Mouse (Mus musculus) thymus, postnatal 25 days (tissue): ENCODE results near the gene Apof.
A peak's percentile ranks its signal among the peaks of the same experiment; 100 is the strongest.

Experiments
- DNase-seq: peaks from one replicate; pipeline ENCODE4 v3.0.0; 2022

Gene Apof

GRCm38 (mm10) chr10:128302357-128302756 lies 33.9 kb downstream of the Apof start:
- no peak for DNase-seq

- no peak for DNase-seq
Measured at GRCm38 (mm10) chr10:128302785-128303125, 34.3 kb downstream of the Apof start.

- DNase-seq, result peak; percentile 100
Measured at GRCm38 (mm10) chr10:128303126-128304021, 34.9 kb downstream of the Apof start, which contains the start of gene Pan2. Gene Pan2, plus strand, starts transcription at chr10:128303335.

- no peak for DNase-seq
Measured at GRCm38 (mm10) chr10:128309654-128310053, 41.2 kb downstream of the Apof start.

DNA sequence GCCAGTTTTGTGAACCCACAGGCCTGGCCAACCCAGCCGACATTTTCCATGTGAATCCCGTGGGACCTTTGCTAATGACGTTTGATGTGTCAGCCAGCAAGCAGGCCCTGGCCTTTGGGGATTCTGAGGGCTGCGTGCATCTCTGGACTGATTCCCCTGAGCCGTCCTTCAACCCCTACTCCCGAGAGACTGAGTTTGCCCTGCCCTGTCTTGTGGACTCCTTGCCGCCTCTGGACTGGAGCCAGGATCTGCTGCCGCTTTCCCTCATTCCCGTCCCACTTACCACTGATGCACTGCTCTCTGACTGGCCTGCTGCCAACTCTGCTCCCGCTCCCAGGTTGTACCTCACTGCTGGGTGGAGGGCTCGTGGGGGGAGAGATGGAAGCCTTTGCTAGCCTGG lies 41.7 kb downstream of the Apof start:
- DNase-seq, result no peak

- no peak for DNase-seq
Measured at GRCm38 (mm10) chr10:128310902-128311301, 42.4 kb downstream of the Apof start.

GRCm38 (mm10) chr10:128315578-128315977 lies 47.1 kb downstream of the Apof start:
- DNase-seq, result no peak
